ENCODE assay signal across 9 mouse cellular contexts in genomic region chr14:21136906-21137305, GRCm38 (mm10).
DNase-seq lines count a peak whose midpoint lies in the region; ATAC-seq and TF ChIP-seq lines count a peak whose summit lies in the region.
"Had no signal": no experiment of that assay in that cellular context is flagged by ENCODE, and none has a peak within 500 bp of the region (broad histone marks: within the 10 kb centered on the region; RNA-seq: fewer than 3 reads in every experiment).

No protein-coding gene starts in this region.

- no peak for TF ChIP-seq EP300 in MEL (IDR thresholded peaks at IDR 0.05; ENCODE audit: low read depth in 1 of 2, low read length in 2 of 2)

- no peaks in the 10 kb centered on the region for H3K79me2 ChIP-seq in MEL (ENCODE audit: control insufficient read depth, insufficient read depth, low read length, poor library complexity)

- TF ChIP-seq RAD21 in MEL (IDR thresholded peaks at IDR 0.05; ENCODE audit: low read depth, low read length), result peak; percentile 97

- no peak overlapping the region for H3K4me3 ChIP-seq in MEL (ENCODE audit: control insufficient read depth in 1 of 2, insufficient read depth in 1 of 2, low read depth in 2 of 2, low read length in 2 of 2)
- no peak overlapping the region for H3K4me3 ChIP-seq in forebrain, embryonic 15.5 days
- no peak overlapping the region for H3K4me3 ChIP-seq in liver, embryonic 11.5 days (ENCODE audit: low read depth, low read length)
- H3K4me3 ChIP-seq: limb, embryonic 13.5 days had no signal

- TF ChIP-seq POLR2A in MEL (IDR thresholded peaks at IDR 0.05; ENCODE audit: control insufficient read depth in 1 of 2, insufficient read depth in 1 of 2, low read depth in 1 of 2, low read length in 2 of 2, poor library complexity in 1 of 2), result no peak

- peak; percentile 77 for ATAC-seq in forebrain, embryonic 15.5 days (replicated peaks)
- 0 out of 2 replicates have a peak, but pooled peaks have one; percentile 47 for ATAC-seq in liver, embryonic 11.5 days (replicated peaks; ENCODE audit: low FRiP score)

- H3K4me1 ChIP-seq in MEL (ENCODE audit: control insufficient read depth in 1 of 2, insufficient read depth in 2 of 2, low read length in 2 of 2), result no peaks in the 10 kb centered on the region
- H3K4me1 ChIP-seq in forebrain, embryonic 15.5 days, result peaks cover 2% of the 10 kb centered on the region; the same call in 1 of the 2 replicates
- no peaks in the 10 kb centered on the region for H3K4me1 ChIP-seq in liver, embryonic 11.5 days (replicated peaks; ENCODE audit: control insufficient read depth, insufficient read depth, low read length)

- WGBS in forebrain, embryonic 15.5 days, result 33% methylated on average over 1 of the region's 1 CpGs
- WGBS in liver, embryonic 11.5 days, result 48% methylated on average over 1 of the region's 1 CpGs

- no peaks in the 10 kb centered on the region for H3K27me3 ChIP-seq in MEL (ENCODE audit: control insufficient read depth in 1 of 2, insufficient read depth in 2 of 2, low read length in 2 of 2)
- H3K27me3 ChIP-seq in forebrain, embryonic 15.5 days, result no peaks in the 10 kb centered on the region
- H3K27me3 ChIP-seq in liver, embryonic 11.5 days (replicated peaks; ENCODE audit: control insufficient read depth, insufficient read depth, low read length), result no peaks in the 10 kb centered on the region
- H3K27me3 ChIP-seq: limb, embryonic 13.5 days had no signal

- no peaks in the 10 kb centered on the region for H3K9me3 ChIP-seq in MEL (replicated peaks; ENCODE audit: insufficient read depth, low read length)
- H3K9me3 ChIP-seq in forebrain, embryonic 15.5 days, result no peaks in the 10 kb centered on the region
- no peaks in the 10 kb centered on the region for H3K9me3 ChIP-seq in liver, embryonic 11.5 days (ENCODE audit: control insufficient read depth, low read length)
- H3K9me3 ChIP-seq: limb, embryonic 13.5 days had no signal

- H3K36me3 ChIP-seq in MEL (ENCODE audit: control insufficient read depth in 1 of 2, insufficient read depth in 2 of 2, low read length in 2 of 2), result no peaks in the 10 kb centered on the region; a peak in 1 of 4 replicates
- H3K36me3 ChIP-seq in forebrain, embryonic 15.5 days, result no peaks in the 10 kb centered on the region
- H3K36me3 ChIP-seq in liver, embryonic 11.5 days (ENCODE audit: control insufficient read depth, insufficient read depth, low read length), result no peaks in the 10 kb centered on the region
- H3K36me3 ChIP-seq: limb, embryonic 13.5 days had no signal

- no peak overlapping the region for H3K27ac ChIP-seq in MEL (ENCODE audit: control insufficient read depth, low read depth, low read length)
- H3K27ac ChIP-seq in forebrain, embryonic 15.5 days (replicated peaks), result no peak overlapping the region
- no peak overlapping the region for H3K27ac ChIP-seq in liver, embryonic 11.5 days (ENCODE audit: low read depth, low read length)
- H3K27ac ChIP-seq: limb, embryonic 13.5 days had no signal

- TF ChIP-seq CTCF in MEL (IDR thresholded peaks at IDR 0.05 in 2 of 3, conservative IDR thresholded peaks at IDR 0.05 in 1 of 3; ENCODE audit: control insufficient read depth in 1 of 3, insufficient read depth in 1 of 3, low read depth in 2 of 3, low read length in 3 of 3, poor library complexity in 1 of 3, severe bottlenecking in 1 of 3), result peak; percentile 51 to 93 (median 85)

- peak; percentile 69 for DNase-seq in gastrocnemius, adult 18-20 months (ENCODE audit: low spot score)
- no peak for DNase-seq in gastrocnemius, postnatal 25 days
- peak; percentile 86 for DNase-seq in MEL (ENCODE audit: low read depth, low spot score)
- DNase-seq in cerebellum, adult 18-20 months, result peak; percentile 75 to 76
- peak; percentile 72 for DNase-seq in kidney, adult 9 months
- no peak for DNase-seq in liver, embryonic 11.5 days (ENCODE audit: low spot score)
- DNase-seq in retina, adult 2 months (ENCODE audit: low read depth, low spot score), result peak; percentile 40

- no peak overlapping the region for H3K4me2 ChIP-seq in forebrain, embryonic 15.5 days (replicated peaks)
- no peak overlapping the region for H3K4me2 ChIP-seq in liver, embryonic 11.5 days
- H3K4me2 ChIP-seq: limb, embryonic 13.5 days had no signal

- H3K9ac ChIP-seq in MEL (ENCODE audit: control insufficient read depth, low read depth, low read length, poor library complexity, severe bottlenecking), result no peak overlapping the region
- H3K9ac ChIP-seq in forebrain, embryonic 15.5 days (replicated peaks), result no peak overlapping the region
- no peak overlapping the region for H3K9ac ChIP-seq in liver, embryonic 11.5 days (ENCODE audit: low read depth, low read length)
- H3K9ac ChIP-seq: limb, embryonic 13.5 days had no signal

TF ChIP-seq in MEL, 35 proteins besides CTCF, POLR2A, EP300 and RAD21:
- TF ChIP-seq ZC3H11A (IDR thresholded peaks at IDR 0.05; ENCODE audit: low read depth, low read length) (peak; percentile 87), HCFC1 (IDR thresholded peaks at IDR 0.05; ENCODE audit: low read depth, low read length) (no peak), MXI1 (IDR thresholded peaks at IDR 0.05; ENCODE audit: low read depth, low read length) (no peak), SMC3 (IDR thresholded peaks at IDR 0.05; ENCODE audit: low read depth, low read length) (peak; percentile 91)
TF ChIP-seq in MEL: peak in this region for 2.

Comparison
In these comparisons a context has a peak if more than half of its experiments do, and no peak if none do; other contexts are left out.
1. DNase-seq: peak in gastrocnemius, adult 18-20 months (single experiment), MEL (single experiment), cerebellum, adult 18-20 months (2 of 2), kidney, adult 9 months (single experiment) and retina, adult 2 months (single experiment); none in gastrocnemius, postnatal 25 days (single experiment) and liver, embryonic 11.5 days (single experiment).